Mouse (Mus musculus): ENCODE results near the gene Ehbp1.

Gene Ehbp1

GRCm38 (mm10) chr11:21968922-21969321 is 373.2 kb downstream of the Ehbp1 start:
- no peak for DNase-seq (ENCODE audit: low read depth, low spot score)

All from c-Kit-negative CD71-positive TER-119-positive erythroid progenitor cells, embryonic 14.5 days (primary cell).